Mouse (Mus musculus) spleen, adult 2 months (tissue): ENCODE measurements at regions not wholly inside any gene's neighbourhood (a gene's known extent, or its start where the extent isn't known, plus 50 kb on each side); places are given as distances from the start of the nearest gene placed in this dataset.

Experiments
- DNase-seq, 2 experiments: peaks; one replicate each; pipeline versions ENCODE4 v3.0.0 to v3.0.0-alpha.2; 2012 to 2021; ENCODE audit warnings: low spot score in 2 of 2, low read depth in 1 of 2
- H3K27ac ChIP-seq: fragments of 200-500 bp; 2 replicates; pipeline ENCODE4 v1.5.1; 2012; ENCODE audit warnings: low read length, inconsistent platforms; ENCODE audit not compliant: insufficient read depth
- H3K27me3 ChIP-seq: fragments of 200-500 bp; 2 replicates; pipeline ENCODE4 v1.6.1; 2012; ENCODE audit warnings: mild to moderate bottlenecking, moderate library complexity, low read length, inconsistent platforms; ENCODE audit not compliant: control insufficient read depth, insufficient read depth
- H3K36me3 ChIP-seq: fragments of 200-500 bp; 2 replicates; pipeline ENCODE4 v1.6.1; 2012; ENCODE audit warnings: mild to moderate bottlenecking, low read length, inconsistent platforms; ENCODE audit not compliant: control insufficient read depth, insufficient read depth
- H3K4me1 ChIP-seq: fragments of 200-500 bp; 2 replicates; pipeline ENCODE4 v1.6.1; 2011; ENCODE audit warnings: inconsistent platforms; ENCODE audit not compliant: control insufficient read depth, insufficient read depth, insufficient read length
- H3K4me3 ChIP-seq: fragments of 200-500 bp; 2 replicates; pipeline ENCODE4 v1.5.1; 2011; ENCODE audit warnings: mild to moderate bottlenecking, inconsistent platforms; ENCODE audit not compliant: insufficient read depth, insufficient read length; ENCODE audit errors: extremely low read depth
- CTCF ChIP-seq: fragments of 200-500 bp; IDR thresholded peaks from 2 replicates; pipeline ENCODE4 v1.5.1; 2011; ENCODE audit warnings: mild to moderate bottlenecking, inconsistent platforms; ENCODE audit not compliant: insufficient read depth, insufficient read length, insufficient replicate concordance; ENCODE audit errors: extremely low read depth
- POLR2A ChIP-seq: fragments of 200-500 bp; IDR thresholded peaks from 2 replicates; pipeline ENCODE4 v1.6.1; 2011; ENCODE audit warnings: low read depth, low read length, inconsistent platforms
- WGBS: fragments of 180-500 bp; shearing (Covaris S2); methylation state at CpG from one replicate; pipeline ENCODE4 v1.1.7; 2018; 5-methylcytosine and 5-hydroxymethylcytosine counted together

GRCm38 (mm10) chrX:77307374-77307773, 203.4 kb upstream of the Tbl1x start:
- WGBS, result 66% methylated on average over 1 of the region's 1 CpGs
- Histone ChIP-seq H3K4me1 (no peaks in the 10 kb centered on the region), H3K36me3 (no peaks in the 10 kb centered on the region)

GRCm38 (mm10) chrX:77314384-77314783, 196.4 kb upstream of the Tbl1x start:
- TF ChIP-seq CTCF, result no peak
- TF ChIP-seq POLR2A, result no peak
- DNase-seq, result no peak
- WGBS, result 61% methylated on average over 3 of the region's 3 CpGs

More at GRCm38 (mm10) chrX:77307374-77307773, 203.4 kb upstream of the Tbl1x start:
- Histone ChIP-seq H3K27me3 (no peaks in the 10 kb centered on the region), H3K27ac (no peak overlapping the region), H3K4me3 (no peak overlapping the region)
- TF ChIP-seq POLR2A (no peak), CTCF (no peak)
- DNase-seq, result no peak

GRCm38 (mm10) chrX:77323644-77324043, 187.2 kb upstream of the Tbl1x start:
- Histone ChIP-seq H3K4me3 (no peak overlapping the region), H3K36me3 (no peaks in the 10 kb centered on the region), H3K27ac (no peak overlapping the region), H3K27me3 (no peaks in the 10 kb centered on the region), H3K4me1 (no peaks in the 10 kb centered on the region)
- no peak for DNase-seq
- TF ChIP-seq POLR2A, result no peak
- TF ChIP-seq CTCF, result no peak
- 46% methylated on average over 4 of the region's 4 CpGs for WGBS

More at GRCm38 (mm10) chrX:77314384-77314783, 196.4 kb upstream of the Tbl1x start:
- Histone ChIP-seq H3K27me3 (no peaks in the 10 kb centered on the region), H3K27ac (no peak overlapping the region), H3K4me1 (no peaks in the 10 kb centered on the region), H3K36me3 (no peaks in the 10 kb centered on the region), H3K4me3 (no peak overlapping the region)

DNA sequence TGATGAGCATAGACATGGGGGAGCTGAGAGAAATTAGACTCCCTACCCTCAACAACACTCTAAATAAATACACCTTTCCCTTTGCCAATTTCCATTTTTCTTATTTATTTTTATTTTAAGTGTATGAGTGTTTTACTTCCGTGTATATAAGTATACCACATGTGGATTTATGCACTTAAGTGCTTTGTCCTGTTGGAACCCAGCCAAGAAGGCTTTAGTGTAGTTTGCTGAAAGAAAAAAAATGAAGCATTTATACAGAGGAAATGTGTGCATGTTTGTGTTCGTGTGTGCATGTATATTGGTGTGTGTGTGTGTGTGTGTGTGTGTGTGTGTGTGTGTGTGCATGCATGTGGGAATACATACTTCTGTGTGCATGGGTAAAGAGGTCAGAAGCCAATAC, 157.6 kb upstream of the Tbl1x start:
- WGBS, result 26% methylated on average over 2 of the region's 2 CpGs
- DNase-seq, result no peak
- TF ChIP-seq CTCF (no peak), POLR2A (no peak)
- Histone ChIP-seq H3K27ac (no peak overlapping the region), H3K27me3 (no peaks in the 10 kb centered on the region), H3K4me1 (no peaks in the 10 kb centered on the region), H3K36me3 (no peaks in the 10 kb centered on the region), H3K4me3 (no peak overlapping the region)

DNA sequence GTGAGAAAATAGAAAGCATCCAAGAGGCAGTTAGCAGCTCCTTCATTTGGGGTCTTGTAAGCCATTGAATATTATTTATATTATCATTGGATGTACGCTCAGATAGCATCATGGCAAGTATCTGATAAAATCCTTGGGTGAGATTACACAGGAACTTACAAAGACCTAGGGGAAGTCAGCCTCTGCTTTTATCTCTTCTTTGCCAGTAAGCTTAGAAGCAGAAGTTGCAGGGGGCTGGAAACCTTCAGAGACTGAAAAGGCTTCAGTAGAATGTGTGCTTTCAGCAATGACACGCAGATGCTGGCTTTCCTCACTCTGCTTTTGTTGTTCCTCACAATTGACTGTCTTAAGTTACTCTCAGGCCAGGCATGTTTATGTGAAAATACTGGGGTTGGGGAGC, 150.3 kb upstream of the Tbl1x start:
- no peak for DNase-seq
- Histone ChIP-seq H3K4me3 (no peak overlapping the region), H3K27ac (no peak overlapping the region), H3K36me3 (no peaks in the 10 kb centered on the region), H3K27me3 (no peaks in the 10 kb centered on the region), H3K4me1 (no peaks in the 10 kb centered on the region)
- no peak for TF ChIP-seq CTCF
- TF ChIP-seq POLR2A, result no peak
- 47% methylated on average over 2 of the region's 2 CpGs for WGBS

DNA sequence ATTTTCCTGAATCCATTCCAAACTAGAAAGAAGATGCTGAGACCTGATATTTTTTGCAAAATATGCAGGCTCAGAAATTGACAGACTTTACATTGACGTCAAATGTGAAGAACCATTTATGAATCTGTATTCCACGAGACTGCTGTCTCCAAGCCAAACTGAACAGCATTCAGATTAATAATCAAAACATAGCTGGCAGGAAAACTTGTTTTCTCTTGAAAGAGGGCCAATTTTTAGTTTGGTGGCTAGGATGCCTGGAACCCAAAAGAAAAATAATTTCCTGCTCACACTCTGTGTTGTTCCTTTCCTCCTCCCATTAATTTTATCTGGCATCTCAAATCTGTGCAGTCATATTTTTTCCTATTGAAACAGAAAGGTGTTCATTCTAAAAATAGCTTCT, 149.7 kb upstream of the Tbl1x start:
- no peak overlapping the region for H3K27ac ChIP-seq
- H3K27me3 ChIP-seq, result no peaks in the 10 kb centered on the region
- no peak for DNase-seq
- no peak for TF ChIP-seq CTCF
- no peak for TF ChIP-seq POLR2A
- no peaks in the 10 kb centered on the region for H3K4me1 ChIP-seq
- H3K36me3 ChIP-seq, result no peaks in the 10 kb centered on the region
- WGBS, result 82% methylated on average over 2 of the region's 2 CpGs
- no peak overlapping the region for H3K4me3 ChIP-seq

- Histone ChIP-seq H3K27ac (no peak overlapping the region), H3K4me1 (no peaks in the 10 kb centered on the region), H3K27me3 (no peaks in the 10 kb centered on the region), H3K36me3 (no peaks in the 10 kb centered on the region), H3K4me3 (no peak overlapping the region)
- DNase-seq, result no peak
- TF ChIP-seq CTCF (no peak), POLR2A (no peak)
- 34% methylated on average over 1 of the region's 1 CpGs for WGBS
Measured at GRCm38 (mm10) chrX:77363657-77364056, 147.2 kb upstream of the Tbl1x start.
